Mouse (Mus musculus) left cerebral cortex, adult 9 months (tissue): ENCODE results near the gene Psap.

ENCODE experiments used
- DNase-seq, 2 experiments: peaks; one replicate each; pipeline ENCODE4 v3.0.0; 2022; ENCODE audit warnings: low spot score in 2 of 2

Gene Psap

GRCm38 (mm10) chr10:60263351-60263750 lies 14.1 kb upstream of the Psap start:
- DNase-seq: no peak

GRCm38 (mm10) chr10:60265252-60265651 lies 12.2 kb upstream of the Psap start:
- no peak for DNase-seq

GRCm38 (mm10) chr10:60266842-60267401 lies 10.5 kb upstream of the Psap start:
- no peak for DNase-seq

- DNase-seq: no peak
These were observed 8.7 kb upstream of the Psap start for GRCm38 (mm10) chr10:60268738-60269137.

GRCm38 (mm10) chr10:60269141-60270064 lies 8.0 kb upstream of the Psap start:
- DNase-seq: no peak

GRCm38 (mm10) chr10:60271015-60271414 lies 6.4 kb upstream of the Psap start:
- no peak for DNase-seq

- no peak for DNase-seq
These were observed 5.2 kb upstream of the Psap start for GRCm38 (mm10) chr10:60272241-60272640.

- DNase-seq: no peak
These were observed 4.0 kb upstream of the Psap start for GRCm38 (mm10) chr10:60273382-60273781.

- DNase-seq: no peak
These were observed 576 bp downstream of the Psap start for GRCm38 (mm10) chr10:60278006-60278399.

GRCm38 (mm10) chr10:60278786-60279185 lies 1.4 kb downstream of the Psap start:
- DNase-seq: no peak

GRCm38 (mm10) chr10:60279290-60279940 lies 2.0 kb downstream of the Psap start:
- DNase-seq: no peak

- peak in 1 of 2 experiments; percentile 83 for DNase-seq
These were observed 2.5 kb downstream of the Psap start for GRCm38 (mm10) chr10:60279941-60280301.

GRCm38 (mm10) chr10:60280353-60280752 lies 2.9 kb downstream of the Psap start:
- no peak for DNase-seq

GRCm38 (mm10) chr10:60281571-60282050 lies 4.2 kb downstream of the Psap start:
- no peak for DNase-seq

- no peak for DNase-seq
These were observed 4.9 kb downstream of the Psap start for GRCm38 (mm10) chr10:60282116-60283014.

GRCm38 (mm10) chr10:60284248-60284647 lies 6.8 kb downstream of the Psap start:
- DNase-seq: no peak

- DNase-seq: no peak
These were observed 7.3 kb downstream of the Psap start for GRCm38 (mm10) chr10:60284676-60285111.

- DNase-seq: no peak
These were observed 7.8 kb downstream of the Psap start for GRCm38 (mm10) chr10:60285183-60285582.

- peak; percentile 80 to 89 for DNase-seq
These were observed 8.4 kb downstream of the Psap start for GRCm38 (mm10) chr10:60285676-60286372.

- no peak for DNase-seq
These were observed 9.1 kb downstream of the Psap start for GRCm38 (mm10) chr10:60286546-60286945.

GRCm38 (mm10) chr10:60287161-60287560 lies 9.7 kb downstream of the Psap start:
- no peak for DNase-seq
